Mouse (Mus musculus) embryonic fibroblast, embryonic 13.5 days (primary cell): Measurements from ENCODE around the gene Nt5e.

Experiments used
- CTCF ChIP-seq: IDR thresholded peaks from 2 replicates; pipeline ENCODE4 v1.5.1; 2011; ENCODE audit warnings: mild to moderate bottlenecking, control low read depth, low read length, moderate library complexity, borderline replicate concordance; ENCODE audit not compliant: insufficient read depth
- POLR2A ChIP-seq: IDR thresholded peaks from 2 replicates; pipeline ENCODE4 v1.6.1; 2011; ENCODE audit warnings: low read depth, mild to moderate bottlenecking, control low read depth, low read length, moderate library complexity

- no peak for TF ChIP-seq CTCF
- no peak for TF ChIP-seq POLR2A
Observed at GRCm38 (mm10) chr9:88353459-88353858, 26.5 kb downstream of the Nt5e start.
